Mouse (Mus musculus): ENCODE results near the gene 4933407L21Rik. TPM values are rescaled to one million over a fixed set of nuclear protein-coding genes. Genes with fewer than 3 reads are reported as not detected.
A peak's percentile ranks its signal among the peaks of the same experiment; 100 is the strongest.

Gene 4933407L21Rik
- not detected in 2 replicates for polyA plus RNA-seq (2011; ENCODE audit: insufficient read length, low read depth, missing spikeins)

DNA sequence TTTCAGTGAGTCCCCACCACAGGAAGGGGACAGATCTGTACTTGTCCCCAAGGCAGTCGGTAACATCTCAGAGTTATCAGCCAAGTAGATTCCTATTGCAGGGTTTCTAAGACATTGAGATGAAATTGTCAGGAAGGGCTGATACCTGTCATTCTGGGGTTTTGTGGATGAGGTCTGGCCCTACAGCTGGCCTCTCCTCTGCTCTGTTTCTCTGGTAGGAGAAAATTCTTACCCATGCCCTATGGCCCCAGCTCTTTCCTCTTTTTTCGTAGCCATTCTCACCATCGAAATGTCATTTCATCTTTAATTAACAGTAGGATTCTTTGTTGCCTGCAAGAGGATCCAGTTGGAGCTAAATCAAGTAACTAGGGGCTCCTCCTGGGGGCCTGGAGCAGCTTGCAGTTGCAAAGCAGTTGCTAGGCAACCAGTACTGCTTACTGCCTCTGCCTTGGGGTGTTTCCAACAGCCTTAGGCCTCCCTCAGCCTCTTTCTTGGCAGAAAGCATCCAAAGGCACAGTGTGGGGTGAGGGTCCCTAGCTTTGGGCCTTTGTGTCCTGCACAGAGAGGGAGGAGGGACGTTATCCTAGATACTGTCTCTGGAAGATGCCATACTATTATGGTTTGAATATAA is at the start of gene 4933407L21Rik:
4933407L21Rik (plus strand) TSS at position 427 of the 631 bp plus-strand sequence.
- TF ChIP-seq POLR2A (IDR thresholded peaks at IDR 0.05; ENCODE audit: low read depth, low read length) (no peak), CTCF (IDR thresholded peaks at IDR 0.05; ENCODE audit: borderline replicate concordance, insufficient read depth, low read length) (no peak)
- H3K4me3 ChIP-seq (ENCODE audit: insufficient read depth, low read length) = no peak within 1 kb of the TSS
- H3K4me1 ChIP-seq (ENCODE audit: control insufficient read depth, insufficient read depth, low read length) = no peaks in the 10 kb centered on the region
- no peak within 1 kb of the TSS for H3K27ac ChIP-seq (ENCODE audit: insufficient read depth, low read length)

GRCm38 (mm10) chr1:85882003-85882402 is 46.3 kb upstream of the 4933407L21Rik start:
- no peaks in the 10 kb centered on the region for H3K4me1 ChIP-seq (ENCODE audit: control insufficient read depth, insufficient read depth, low read length)
- no peak overlapping the region for H3K27ac ChIP-seq (ENCODE audit: insufficient read depth, low read length)
- TF ChIP-seq CTCF (IDR thresholded peaks at IDR 0.05; ENCODE audit: borderline replicate concordance, insufficient read depth, low read length) = no peak
- no peak for TF ChIP-seq POLR2A (IDR thresholded peaks at IDR 0.05; ENCODE audit: low read depth, low read length)
- H3K4me3 ChIP-seq (ENCODE audit: insufficient read depth, low read length) = no peak overlapping the region

GRCm38 (mm10) chr1:85887221-85887620 is 41.1 kb upstream of the 4933407L21Rik start:
- Histone ChIP-seq H3K4me3 (ENCODE audit: insufficient read depth, low read length) (no peak overlapping the region), H3K27ac (ENCODE audit: insufficient read depth, low read length) (no peak overlapping the region), H3K4me1 (ENCODE audit: control insufficient read depth, insufficient read depth, low read length) (no peaks in the 10 kb centered on the region)
- TF ChIP-seq POLR2A (IDR thresholded peaks at IDR 0.05; ENCODE audit: low read depth, low read length) (no peak), CTCF (IDR thresholded peaks at IDR 0.05; ENCODE audit: borderline replicate concordance, insufficient read depth, low read length) (no peak)

DNA sequence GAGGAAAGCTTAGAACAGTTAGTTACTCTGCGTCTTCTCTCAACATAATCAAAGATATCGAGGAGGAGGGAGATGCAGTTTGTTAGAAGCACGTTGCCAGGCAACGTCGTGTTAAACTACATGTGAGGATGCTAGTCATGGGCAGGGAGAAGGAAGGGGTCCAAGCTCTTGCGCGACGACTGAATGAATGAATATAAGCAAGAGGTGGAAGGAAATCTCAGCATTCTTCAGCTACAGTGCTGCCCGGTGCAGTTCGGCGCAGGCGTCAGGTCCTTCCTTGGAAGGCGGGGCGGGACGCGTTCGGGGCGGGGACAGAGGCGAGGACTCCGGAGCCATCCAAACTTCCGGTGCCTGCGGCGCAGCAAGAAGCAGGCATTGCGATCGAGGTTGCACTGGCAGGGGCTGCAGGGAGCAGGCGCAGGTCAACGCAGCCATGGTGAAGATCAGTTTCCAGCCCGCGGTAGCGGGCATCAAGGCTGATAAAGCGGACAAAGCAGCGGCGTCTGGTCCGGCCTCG is 34.0 kb upstream of the 4933407L21Rik start, which contains the start of gene Itm2c:
Itm2c (plus strand) TSS at position 51 of the 517 bp plus-strand sequence.
- Histone ChIP-seq H3K4me3 (ENCODE audit: insufficient read depth, low read length) (peak within 1 kb of the TSS; percentile 96), H3K4me1 (ENCODE audit: control insufficient read depth, insufficient read depth, low read length) (peaks cover 5% of the 10 kb centered on the region; the same call in 1 of the 2 replicates), H3K27ac (ENCODE audit: insufficient read depth, low read length) (peak within 1 kb of the TSS; percentile 71)
- TF ChIP-seq CTCF (IDR thresholded peaks at IDR 0.05; ENCODE audit: borderline replicate concordance, insufficient read depth, low read length) (no peak), POLR2A (IDR thresholded peaks at IDR 0.05; ENCODE audit: low read depth, low read length) (peak; percentile 85)

DNA sequence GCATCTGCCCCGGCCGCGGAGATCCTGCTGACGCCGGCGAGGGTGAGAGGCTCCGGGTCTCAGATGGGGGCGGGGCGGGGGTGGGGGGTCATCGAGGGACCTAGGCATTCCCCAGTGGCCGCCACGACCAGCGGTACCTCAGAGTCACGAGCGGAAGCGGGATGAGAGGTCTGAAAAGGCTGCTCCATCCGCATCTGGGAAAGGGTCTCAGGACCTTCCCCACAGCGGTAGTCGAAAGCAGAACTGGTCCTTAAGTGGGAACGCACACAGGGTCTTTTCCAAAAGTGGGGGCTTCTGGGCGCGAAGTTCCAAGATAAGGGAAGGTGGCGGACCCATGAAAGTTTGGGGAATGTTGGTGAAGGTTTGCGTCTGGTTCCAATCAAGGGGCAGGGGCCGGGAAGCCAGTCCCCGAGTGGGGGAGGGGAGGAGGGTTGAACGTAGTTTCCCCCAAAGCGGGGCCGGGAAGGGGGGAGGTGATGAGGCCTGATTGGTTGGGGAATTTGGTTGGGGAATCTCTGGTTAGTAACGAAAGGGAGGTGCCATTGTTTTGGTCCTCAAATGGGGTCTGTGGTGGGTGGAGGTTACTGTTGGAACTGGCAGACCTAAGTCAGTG is 33.4 kb upstream of the 4933407L21Rik start:
- peak overlapping the region; percentile 71 for H3K27ac ChIP-seq (ENCODE audit: insufficient read depth, low read length)
- H3K4me1 ChIP-seq (ENCODE audit: control insufficient read depth, insufficient read depth, low read length) = peaks cover 5% of the 10 kb centered on the region; the same call in 1 of the 2 replicates
- TF ChIP-seq POLR2A (IDR thresholded peaks at IDR 0.05; ENCODE audit: low read depth, low read length) (no peak), CTCF (IDR thresholded peaks at IDR 0.05; ENCODE audit: borderline replicate concordance, insufficient read depth, low read length) (no peak)

GRCm38 (mm10) chr1:85895391-85895837 is 32.9 kb upstream of the 4933407L21Rik start:
- Histone ChIP-seq H3K4me3 (ENCODE audit: insufficient read depth, low read length) (peak overlapping the region; percentile 96), H3K4me1 (ENCODE audit: control insufficient read depth, insufficient read depth, low read length) (peaks cover 5% of the 10 kb centered on the region; the same call in 1 of the 2 replicates), H3K27ac (ENCODE audit: insufficient read depth, low read length) (peak overlapping the region; percentile 1)
- TF ChIP-seq POLR2A (IDR thresholded peaks at IDR 0.05; ENCODE audit: low read depth, low read length) = peak; percentile 61; the same call in 1 of the 2 replicates
- no peak for TF ChIP-seq CTCF (IDR thresholded peaks at IDR 0.05; ENCODE audit: borderline replicate concordance, insufficient read depth, low read length)

More for the DNA sequence above, 33.4 kb upstream of the 4933407L21Rik start:
- peak overlapping the region; percentile 96 for H3K4me3 ChIP-seq (ENCODE audit: insufficient read depth, low read length)

DNA sequence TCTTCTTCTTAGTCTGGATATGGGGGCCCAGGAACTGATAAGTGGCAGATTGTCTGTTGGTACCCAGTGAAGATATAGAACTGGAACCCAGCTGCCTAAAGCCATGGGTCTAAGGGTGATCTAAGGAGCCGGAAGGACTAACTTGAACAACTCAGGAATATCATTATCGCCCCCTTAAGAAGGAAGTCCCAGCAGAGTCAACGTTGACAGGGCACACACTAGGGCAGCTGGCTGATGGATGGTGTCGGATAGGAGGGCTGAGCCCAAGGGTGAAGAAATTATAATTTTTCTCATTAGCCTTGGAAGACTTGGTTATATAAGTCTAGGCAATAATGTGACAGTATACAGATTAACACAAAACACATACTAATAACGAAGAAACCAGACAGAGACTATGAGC is 32.2 kb upstream of the 4933407L21Rik start:
- Histone ChIP-seq H3K27ac (ENCODE audit: insufficient read depth, low read length) (no peak overlapping the region), H3K4me1 (ENCODE audit: control insufficient read depth, insufficient read depth, low read length) (peaks cover 5% of the 10 kb centered on the region; the same call in 1 of the 2 replicates)
- TF ChIP-seq POLR2A (IDR thresholded peaks at IDR 0.05; ENCODE audit: low read depth, low read length) (no peak), CTCF (IDR thresholded peaks at IDR 0.05; ENCODE audit: borderline replicate concordance, insufficient read depth, low read length) (no peak)

GRCm38 (mm10) chr1:85896781-85897700 is 31.2 kb upstream of the 4933407L21Rik start:
- H3K27ac ChIP-seq (ENCODE audit: insufficient read depth, low read length) = no peak overlapping the region
- H3K4me1 ChIP-seq (ENCODE audit: control insufficient read depth, insufficient read depth, low read length) = peaks cover 8% of the 10 kb centered on the region
- no peak for TF ChIP-seq POLR2A (IDR thresholded peaks at IDR 0.05; ENCODE audit: low read depth, low read length)
- TF ChIP-seq CTCF (IDR thresholded peaks at IDR 0.05; ENCODE audit: borderline replicate concordance, insufficient read depth, low read length) = no peak
- no peak overlapping the region for H3K4me3 ChIP-seq (ENCODE audit: insufficient read depth, low read length)

More for the DNA sequence above, 32.2 kb upstream of the 4933407L21Rik start:
- peak overlapping the region; percentile 96 for H3K4me3 ChIP-seq (ENCODE audit: insufficient read depth, low read length)

Measured in embryonic fibroblast, embryonic 13.5 days (primary cell).